Mouse (Mus musculus) hindbrain, embryonic 15.5 days (tissue): ENCODE measurements around the gene Ndufb4. TPM values are rescaled to one million over a fixed set of nuclear protein-coding genes. Genes with fewer than 3 reads are reported as not detected.

Experiments
- ATAC-seq: fragments of 200-750 bp; cut with Nextera tagmentation; 2 replicates; pipeline ENCODE4 v1.8.0; 2017; ENCODE audit warnings: low read depth, moderate number of reproducible peaks, moderate TSS enrichment; ENCODE audit not compliant: low FRiP score
- H3K27ac ChIP-seq: fragments of 300-500 bp; sonication (generic); replicated peaks from 2 replicates; pipeline ENCODE4 v1.5.1; 2015; ENCODE audit warnings: mild to moderate bottlenecking, inconsistent platforms
- H3K27me3 ChIP-seq: fragments of 300-500 bp; sonication (generic); 2 replicates; pipeline ENCODE4 v1.6.1; 2015; ENCODE audit warnings: control low read depth, inconsistent platforms
- H3K36me3 ChIP-seq: fragments of 300-500 bp; sonication (generic); 2 replicates; pipeline ENCODE4 v1.6.1; 2015; ENCODE audit warnings: control low read depth, inconsistent platforms
- H3K4me1 ChIP-seq: fragments of 300-500 bp; sonication (generic); replicated peaks from 2 replicates; pipeline ENCODE4 v1.6.1; 2015; ENCODE audit warnings: control low read depth, inconsistent platforms
- H3K4me2 ChIP-seq: fragments of 300-500 bp; sonication (generic); 2 replicates; pipeline ENCODE4 v1.6.1; 2015; ENCODE audit warnings: moderate library complexity, mild to moderate bottlenecking, inconsistent platforms
- H3K4me3 ChIP-seq: fragments of 300-500 bp; sonication (generic); 2 replicates; pipeline ENCODE4 v1.5.1; 2015; ENCODE audit warnings: mild to moderate bottlenecking, inconsistent platforms
- H3K9ac ChIP-seq: fragments of 300-500 bp; sonication (generic); 2 replicates; pipeline ENCODE4 v1.6.1; 2015; ENCODE audit warnings: inconsistent platforms
- H3K9me3 ChIP-seq: fragments of 300-500 bp; sonication (generic); 2 replicates; pipeline ENCODE4 v1.6.1; 2016; ENCODE audit warnings: control low read depth, inconsistent platforms
- WGBS: fragments of 180-500 bp; shearing (Covaris S2); methylation state at CpG from one replicate; pipeline ENCODE4 v1.1.7; 2015; 5-methylcytosine and 5-hydroxymethylcytosine counted together
- polyA plus RNA-seq: library from polyadenylated mRNA; unstranded; fragments of >200 nt; fragmentation: Nextera tagmentation; extraction: Ambion mirVana; gene quantifications from 2 replicates; pipeline ENCODE4 v1.2.1, GENCODE M21; 2015

Gene Ndufb4
- polyA plus RNA-seq, 1 experiment from 2014 or later, result 56.8 TPM

DNA sequence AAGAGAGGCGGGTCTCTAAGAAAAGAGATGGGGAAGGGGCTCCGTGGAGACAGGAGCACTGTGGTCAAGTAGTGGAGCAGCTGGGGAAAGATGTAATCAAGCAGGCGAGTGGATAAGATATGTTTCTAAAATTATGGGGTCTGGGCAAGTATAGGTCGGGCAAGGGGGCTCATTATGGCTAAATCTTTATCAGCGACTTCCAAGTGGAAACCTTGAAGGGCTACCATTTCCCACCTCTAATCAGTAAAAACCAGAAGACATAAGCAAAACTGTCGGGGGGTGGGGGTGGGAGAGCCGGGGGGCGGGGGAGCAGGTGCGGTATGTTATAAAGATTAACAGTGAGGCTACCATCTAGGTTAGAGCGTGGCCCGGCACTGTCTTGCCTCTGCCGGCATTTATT, 32.6 kb upstream of the Ndufb4 start:
- H3K9ac ChIP-seq, result no peak overlapping the region
- no peaks in the 10 kb centered on the region for H3K27me3 ChIP-seq
- 59% methylated on average over 12 of the region's 12 CpGs for WGBS
- H3K4me3 ChIP-seq, result no peak overlapping the region
- no peaks in the 10 kb centered on the region for H3K9me3 ChIP-seq
- H3K36me3 ChIP-seq, result no peaks in the 10 kb centered on the region
- H3K4me1 ChIP-seq, result peaks cover 49% of the 10 kb centered on the region
- no peak overlapping the region for H3K27ac ChIP-seq
- ATAC-seq, result no peak
- 0 out of 2 replicates have a peak overlapping the region, but pooled peaks have one; percentile 9 for H3K4me2 ChIP-seq

- 55% methylated on average over 6 of the region's 6 CpGs for WGBS
- peaks cover 49% of the 10 kb centered on the region for H3K4me1 ChIP-seq
- ATAC-seq, result no peak
- H3K27me3 ChIP-seq, result no peaks in the 10 kb centered on the region
- H3K9me3 ChIP-seq, result no peaks in the 10 kb centered on the region
- H3K9ac ChIP-seq, result no peak overlapping the region
- H3K27ac ChIP-seq, result peak overlapping the region; percentile 30; the same call in 1 of the 2 replicates
- H3K36me3 ChIP-seq, result no peaks in the 10 kb centered on the region
- H3K4me3 ChIP-seq, result no peak overlapping the region
- H3K4me2 ChIP-seq, result no peak overlapping the region
Observed at GRCm38 (mm10) chr16:37685946-37686600, 31.8 kb upstream of the Ndufb4 start.

- peak; percentile 52 for ATAC-seq
- 1% methylated on average over 25 of the region's 25 CpGs for WGBS
- no peaks in the 10 kb centered on the region for H3K36me3 ChIP-seq
- peak overlapping the region; percentile 65 for H3K4me2 ChIP-seq
- H3K27me3 ChIP-seq, result no peaks in the 10 kb centered on the region
- peaks cover 49% of the 10 kb centered on the region for H3K4me1 ChIP-seq
- H3K27ac ChIP-seq, result peak overlapping the region; percentile 90
- peak overlapping the region; percentile 47 for H3K9ac ChIP-seq
- H3K4me3 ChIP-seq, result peak overlapping the region; percentile 43
- H3K9me3 ChIP-seq, result no peaks in the 10 kb centered on the region
Observed at GRCm38 (mm10) chr16:37684634-37685441, 30.6 kb upstream of the Ndufb4 start.

DNA sequence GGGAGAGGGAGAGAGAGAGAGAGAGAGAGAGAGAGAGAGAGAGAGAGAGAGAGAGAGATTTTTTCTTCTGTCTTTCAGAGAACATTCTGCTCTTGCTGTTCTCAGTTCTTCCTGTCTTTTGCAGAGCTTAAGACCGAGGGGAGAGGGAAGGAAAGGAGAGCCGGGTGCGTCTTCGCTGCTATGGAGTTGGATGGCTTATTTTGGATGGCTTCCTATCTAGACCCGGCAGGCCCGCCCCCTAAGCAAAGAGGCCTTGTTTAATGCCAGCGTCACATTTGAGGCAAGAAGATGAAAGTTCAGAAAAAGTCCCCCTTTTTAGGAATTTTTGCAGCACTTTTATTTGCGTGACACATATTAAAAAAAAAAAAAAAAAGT, 30.0 kb upstream of the Ndufb4 start:
- peak overlapping the region; percentile 90 for H3K27ac ChIP-seq
- no peaks in the 10 kb centered on the region for H3K9me3 ChIP-seq
- ATAC-seq, result no peak
- peak overlapping the region; percentile 43 for H3K4me3 ChIP-seq
- H3K4me1 ChIP-seq, result peaks cover 49% of the 10 kb centered on the region
- 20% methylated on average over 8 of the region's 8 CpGs for WGBS
- no peaks in the 10 kb centered on the region for H3K36me3 ChIP-seq
- H3K9ac ChIP-seq, result peak overlapping the region; percentile 47
- peak overlapping the region; percentile 65 for H3K4me2 ChIP-seq
- no peaks in the 10 kb centered on the region for H3K27me3 ChIP-seq

DNA sequence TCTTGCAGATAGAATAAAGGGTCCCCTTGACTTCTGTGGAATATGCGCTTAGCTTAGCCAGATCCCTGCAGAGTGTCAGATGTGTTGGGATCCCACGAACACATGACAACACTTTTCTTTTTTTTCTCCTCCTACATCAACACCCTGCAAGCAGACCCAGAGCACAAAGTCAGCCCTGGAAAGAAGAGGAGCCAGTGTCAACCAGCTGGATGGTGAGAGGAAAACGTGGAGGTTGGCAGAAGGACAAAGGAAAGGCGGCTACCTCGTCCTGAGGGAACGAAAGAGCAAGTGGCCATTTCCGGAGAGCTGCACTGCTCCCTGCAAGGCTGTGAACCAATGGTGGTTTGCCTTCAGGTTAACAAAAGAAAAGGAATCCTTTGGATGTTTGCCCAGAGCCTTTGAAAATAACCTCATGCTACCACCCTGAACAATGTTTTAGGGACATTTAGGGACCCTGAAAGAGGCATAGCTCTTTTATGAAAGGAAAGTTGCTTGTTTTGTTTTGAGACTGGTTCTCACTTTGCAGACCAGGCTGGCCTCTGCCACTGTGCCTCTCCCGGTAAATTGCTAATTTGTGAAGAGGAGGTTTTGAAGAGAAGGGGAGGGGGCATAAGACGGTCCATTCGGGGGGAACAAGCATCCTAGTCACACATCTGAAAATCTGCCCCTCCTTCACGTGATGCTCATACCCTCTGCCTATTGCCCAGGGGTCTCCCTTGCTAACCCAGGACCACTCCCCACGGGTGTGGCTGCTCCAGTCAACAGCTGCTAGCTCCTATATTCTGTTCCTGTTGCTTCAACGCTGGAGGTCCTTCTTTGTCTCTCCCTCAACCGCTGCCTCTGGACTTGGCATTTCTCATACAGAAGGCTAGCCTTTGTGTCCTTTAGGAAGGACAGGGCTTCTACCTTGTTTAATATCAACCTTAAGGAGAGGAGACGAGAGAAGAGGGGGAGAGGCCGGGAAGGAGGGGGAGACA, 29.2 kb upstream of the Ndufb4 start:
- H3K4me3 ChIP-seq, result no peak overlapping the region
- 5% methylated on average over 16 of the region's 16 CpGs for WGBS
- no peaks in the 10 kb centered on the region for H3K27me3 ChIP-seq
- peaks cover 49% of the 10 kb centered on the region for H3K4me1 ChIP-seq
- peak; percentile 38; the same call in 1 of the 2 replicates for ATAC-seq
- H3K4me2 ChIP-seq, result peak overlapping the region; percentile 65
- H3K9ac ChIP-seq, result no peak overlapping the region
- H3K9me3 ChIP-seq, result no peaks in the 10 kb centered on the region
- no peaks in the 10 kb centered on the region for H3K36me3 ChIP-seq
- H3K27ac ChIP-seq, result peak overlapping the region; percentile 90

GRCm38 (mm10) chr16:37682309-37682975, 28.2 kb upstream of the Ndufb4 start:
- H3K4me1 ChIP-seq, result peaks cover 49% of the 10 kb centered on the region
- WGBS, result 43% methylated on average over 7 of the region's 7 CpGs
- no peak overlapping the region for H3K4me2 ChIP-seq

GRCm38 (mm10) chr16:37680831-37681230, 26.6 kb upstream of the Ndufb4 start:
- WGBS, result 76% methylated on average over 8 of the region's 8 CpGs
- Histone ChIP-seq H3K36me3 (no peaks in the 10 kb centered on the region), H3K9me3 (no peaks in the 10 kb centered on the region), H3K4me3 (no peak overlapping the region), H3K27me3 (no peaks in the 10 kb centered on the region), H3K9ac (no peak overlapping the region), H3K27ac (no peak overlapping the region), H3K4me2 (no peak overlapping the region), H3K4me1 (peaks cover 50% of the 10 kb centered on the region)
- no peak for ATAC-seq

More at GRCm38 (mm10) chr16:37682309-37682975, 28.2 kb upstream of the Ndufb4 start:
- ATAC-seq, result peak; percentile 29
- Histone ChIP-seq H3K27ac (peak overlapping the region; percentile 90), H3K9ac (no peak overlapping the region), H3K4me3 (no peak overlapping the region), H3K36me3 (no peaks in the 10 kb centered on the region), H3K9me3 (no peaks in the 10 kb centered on the region), H3K27me3 (no peaks in the 10 kb centered on the region)

DNA sequence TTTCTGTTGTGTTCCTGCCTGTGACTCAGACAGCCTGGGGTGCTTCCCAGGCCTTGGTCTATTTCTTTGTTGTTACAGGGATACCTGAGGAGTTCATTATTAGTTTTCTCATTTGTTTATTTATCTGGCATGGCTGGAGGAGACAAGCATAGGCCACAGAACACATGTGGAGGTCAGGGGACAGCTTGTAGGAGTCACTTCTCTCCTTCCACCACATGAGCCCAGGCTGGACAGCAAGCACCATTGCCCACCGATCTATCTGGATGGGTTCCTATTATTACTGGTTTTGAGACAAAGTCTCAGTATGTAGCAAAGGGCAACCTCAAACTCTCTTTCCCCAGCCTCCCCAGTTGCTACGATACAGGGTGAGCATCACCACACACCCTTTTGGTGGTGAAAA, 26.0 kb upstream of the Ndufb4 start:
- ATAC-seq, result no peak
- Histone ChIP-seq H3K36me3 (no peaks in the 10 kb centered on the region), H3K27me3 (no peaks in the 10 kb centered on the region), H3K4me1 (peaks cover 47% of the 10 kb centered on the region), H3K9ac (no peak overlapping the region), H3K9me3 (no peaks in the 10 kb centered on the region), H3K4me3 (no peak overlapping the region), H3K27ac (no peak overlapping the region), H3K4me2 (no peak overlapping the region)
- 62% methylated on average over 2 of the region's 2 CpGs for WGBS

- no peaks in the 10 kb centered on the region for H3K9me3 ChIP-seq
- H3K9ac ChIP-seq, result no peak overlapping the region
- no peak overlapping the region for H3K4me3 ChIP-seq
- H3K36me3 ChIP-seq, result no peaks in the 10 kb centered on the region
- WGBS, result 81% methylated on average over 8 of the region's 8 CpGs
- H3K4me1 ChIP-seq, result peaks cover 24% of the 10 kb centered on the region
- H3K4me2 ChIP-seq, result no peak overlapping the region
- no peaks in the 10 kb centered on the region for H3K27me3 ChIP-seq
- ATAC-seq, result no peak
- no peak overlapping the region for H3K27ac ChIP-seq
Observed at GRCm38 (mm10) chr16:37677586-37677985, 23.3 kb upstream of the Ndufb4 start.

DNA sequence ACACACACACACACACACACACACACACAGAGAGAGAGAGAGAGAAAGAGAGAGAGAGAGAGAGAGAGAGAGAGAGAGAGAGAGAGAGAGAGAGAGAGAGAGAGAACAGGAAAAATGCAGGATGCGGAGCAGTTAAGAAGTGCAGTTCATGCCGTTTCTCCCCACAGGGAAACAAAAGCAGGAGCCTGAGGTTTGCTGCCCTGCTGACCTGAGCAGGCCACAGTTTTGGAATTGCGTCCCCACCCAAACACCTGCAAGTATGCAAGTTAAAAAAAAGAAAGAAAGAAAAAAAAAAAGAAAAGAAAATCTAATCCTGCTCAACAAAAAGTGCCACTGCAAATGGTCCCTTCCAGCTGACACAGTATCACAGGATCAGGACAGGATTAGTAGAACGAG, 22.4 kb upstream of the Ndufb4 start:
- ATAC-seq, result no peak
- H3K4me2 ChIP-seq, result peak overlapping the region; percentile 43
- H3K4me3 ChIP-seq, result peak overlapping the region; percentile 2; the same call in 1 of the 2 replicates
- H3K9me3 ChIP-seq, result no peaks in the 10 kb centered on the region
- no peak overlapping the region for H3K27ac ChIP-seq
- H3K9ac ChIP-seq, result no peak overlapping the region
- 39% methylated on average over 4 of the region's 4 CpGs for WGBS
- peaks cover 17% of the 10 kb centered on the region for H3K4me1 ChIP-seq
- H3K27me3 ChIP-seq, result no peaks in the 10 kb centered on the region
- H3K36me3 ChIP-seq, result no peaks in the 10 kb centered on the region

GRCm38 (mm10) chr16:37676024-37676676, 21.9 kb upstream of the Ndufb4 start:
- no peaks in the 10 kb centered on the region for H3K27me3 ChIP-seq
- H3K27ac ChIP-seq, result peak overlapping the region; percentile 64; the same call in 1 of the 2 replicates
- H3K36me3 ChIP-seq, result no peaks in the 10 kb centered on the region
- peak overlapping the region; percentile 2 for H3K4me3 ChIP-seq
- no peak overlapping the region; the same call in 1 of the 2 replicates for H3K9ac ChIP-seq
- WGBS, result 27% methylated on average over 17 of the region's 17 CpGs
- H3K4me1 ChIP-seq, result peaks cover 17% of the 10 kb centered on the region
- ATAC-seq, result peak; percentile 86
- H3K4me2 ChIP-seq, result peak overlapping the region; percentile 43
- H3K9me3 ChIP-seq, result no peaks in the 10 kb centered on the region
